Mouse (Mus musculus) heart, embryonic 12.5 days (tissue): ENCODE measurements around the gene Klhl33. TPM values are rescaled to one million over a fixed set of nuclear protein-coding genes. Genes with fewer than 3 reads are reported as not detected.
"Not testable (repeated sequence)": the region's sequence is repeated elsewhere in the genome, so short reads cannot be mapped to it uniquely, and the experiment has no call there.

Experiments
- ATAC-seq: fragments of 200-750 bp; cut with Nextera tagmentation; 2 replicates; pipeline ENCODE4 v1.8.0; 2017; ENCODE audit warnings: moderate TSS enrichment, moderate library complexity; ENCODE audit not compliant: insufficient number of reproducible peaks, low FRiP score
- H3K27ac ChIP-seq: fragments of 300-500 bp; sonication (generic); 2 replicates; pipeline ENCODE4 v1.5.1; 2016; ENCODE audit warnings: mild to moderate bottlenecking, moderate library complexity; ENCODE audit not compliant: poor library complexity, severe bottlenecking
- H3K27me3 ChIP-seq: fragments of 300-500 bp; sonication (generic); replicated peaks from 2 replicates; pipeline ENCODE4 v1.6.1; 2016; ENCODE audit warnings: mild to moderate bottlenecking, moderate library complexity
- H3K36me3 ChIP-seq: fragments of 300-500 bp; sonication (generic); 2 replicates; pipeline ENCODE4 v1.6.1; 2016; ENCODE audit warnings: mild to moderate bottlenecking, moderate library complexity
- H3K4me1 ChIP-seq: fragments of 300-500 bp; sonication (generic); replicated peaks from 2 replicates; pipeline ENCODE4 v1.6.1; 2016; ENCODE audit warnings: mild to moderate bottlenecking
- H3K4me2 ChIP-seq: fragments of 300-500 bp; sonication (generic); 2 replicates; pipeline ENCODE4 v1.6.1; 2016; ENCODE audit warnings: mild to moderate bottlenecking, moderate library complexity
- H3K4me3 ChIP-seq: fragments of 300-500 bp; sonication (generic); 2 replicates; pipeline ENCODE4 v1.5.1; 2016; ENCODE audit warnings: mild to moderate bottlenecking
- H3K9ac ChIP-seq: fragments of 300-500 bp; sonication (generic); 2 replicates; pipeline ENCODE4 v1.6.1; 2016; ENCODE audit warnings: mild to moderate bottlenecking, moderate library complexity
- H3K9me3 ChIP-seq: fragments of 300-500 bp; sonication (generic); replicated peaks from 2 replicates; pipeline ENCODE4 v1.6.1; 2016; ENCODE audit warnings: mild to moderate bottlenecking, moderate library complexity
- WGBS: fragments of 180-500 bp; shearing (Covaris S2); methylation state at CpG from one replicate; pipeline ENCODE4 v1.1.7; 2016; 5-methylcytosine and 5-hydroxymethylcytosine counted together
- polyA plus RNA-seq: library from polyadenylated mRNA; unstranded; fragments of >200 nt; fragmentation: Nextera tagmentation; extraction: Ambion mirVana; gene quantifications from 2 replicates; pipeline ENCODE4 v1.2.1, GENCODE M21; 2016

The Klhl33 gene
- polyA plus RNA-seq, 1 experiment from 2014 or later: 0.09 TPM

DNA sequence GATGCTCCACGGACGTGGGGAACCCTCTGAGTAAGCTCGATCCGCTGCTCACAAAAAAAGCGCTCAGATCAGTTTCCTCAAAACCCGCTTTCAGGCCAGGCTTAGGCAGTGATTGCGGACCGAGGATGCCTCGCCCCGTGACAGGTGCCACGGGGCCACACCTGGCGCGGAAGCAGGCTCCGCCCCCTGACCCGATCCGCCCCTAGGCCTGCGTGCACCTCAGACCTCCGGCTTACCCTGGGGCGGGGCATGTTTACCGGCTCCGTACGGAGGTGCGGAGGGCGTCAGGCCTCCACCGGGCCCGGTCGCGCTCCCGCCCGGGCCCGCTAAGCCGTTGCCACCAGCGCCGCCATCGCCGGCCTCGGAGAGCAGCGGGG lies 33.1 kb upstream of the Klhl33 start:
- Histone ChIP-seq H3K27ac (peak overlapping the region; percentile 79), H3K36me3 (peaks cover 37% of the 10 kb centered on the region), H3K27me3 (no peaks in the 10 kb centered on the region), H3K4me2 (peak overlapping the region; percentile 96), H3K4me3 (peak overlapping the region; percentile 88), H3K4me1 (peaks cover 22% of the 10 kb centered on the region), H3K9me3 (no peaks in the 10 kb centered on the region), H3K9ac (peak overlapping the region; percentile 97)
- WGBS: 4% methylated on average over 38 of the region's 38 CpGs
- ATAC-seq: peak; percentile 71

DNA sequence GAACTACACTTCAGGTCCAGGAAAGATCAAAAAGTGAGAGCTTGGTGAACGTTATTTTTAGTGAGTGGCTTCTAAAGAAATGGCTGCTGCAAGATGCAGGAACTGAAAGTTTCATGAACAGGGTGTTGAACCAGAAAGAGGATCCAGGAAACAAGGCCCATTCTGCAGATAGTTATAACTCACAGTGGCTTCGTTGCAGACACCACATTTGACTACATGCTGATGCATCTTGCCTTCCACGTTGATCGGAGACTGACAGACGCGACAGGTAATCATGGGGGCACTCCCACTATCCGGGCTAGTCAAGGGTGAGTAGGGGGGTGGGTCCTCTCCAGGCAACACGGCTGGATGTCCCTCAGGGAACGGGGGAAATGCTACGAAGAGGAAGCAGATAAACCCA lies 32.6 kb upstream of the Klhl33 start:
- H3K9me3 ChIP-seq: no peaks in the 10 kb centered on the region
- H3K4me3 ChIP-seq: peak overlapping the region; percentile 88

DNA sequence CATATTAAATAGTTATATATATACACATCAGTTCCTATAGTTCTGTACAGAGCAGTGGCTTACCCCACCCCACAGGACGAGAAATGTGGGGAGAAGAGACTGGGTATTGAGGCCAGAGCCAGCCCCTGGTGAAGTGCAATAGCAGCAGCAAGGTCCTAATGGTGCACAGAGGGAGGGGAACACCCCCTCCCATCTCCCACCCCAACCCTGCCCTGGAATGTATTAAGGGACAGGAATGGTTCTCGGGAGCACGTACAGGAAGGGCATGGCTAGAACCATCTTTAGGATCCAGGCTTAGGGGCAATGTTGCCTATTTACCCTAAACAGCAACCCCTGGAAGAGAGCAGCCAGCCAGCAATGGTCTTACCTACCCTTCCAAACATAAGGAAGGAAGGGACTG lies 30.1 kb upstream of the Klhl33 start:
- Histone ChIP-seq H3K4me2 (no peak overlapping the region), H3K27ac (no peak overlapping the region), H3K4me3 (no peak overlapping the region), H3K36me3 (peaks cover 37% of the 10 kb centered on the region), H3K9me3 (no peaks in the 10 kb centered on the region), H3K4me1 (peaks cover 25% of the 10 kb centered on the region), H3K27me3 (no peaks in the 10 kb centered on the region), H3K9ac (no peak overlapping the region)
- WGBS: 82% methylated on average over 3 of the region's 3 CpGs
- ATAC-seq: no peak

More for the DNA sequence above, 32.6 kb upstream of the Klhl33 start:
- peak overlapping the region; percentile 79 for H3K27ac ChIP-seq
- no peak for ATAC-seq
- no peaks in the 10 kb centered on the region for H3K27me3 ChIP-seq
- H3K4me1 ChIP-seq: peaks cover 22% of the 10 kb centered on the region
- peak overlapping the region; percentile 97 for H3K9ac ChIP-seq
- peaks cover 37% of the 10 kb centered on the region for H3K36me3 ChIP-seq
- peak overlapping the region; percentile 96 for H3K4me2 ChIP-seq
- whole genome bisulfite sequencing: 13% methylated on average over 10 of the region's 10 CpGs

DNA sequence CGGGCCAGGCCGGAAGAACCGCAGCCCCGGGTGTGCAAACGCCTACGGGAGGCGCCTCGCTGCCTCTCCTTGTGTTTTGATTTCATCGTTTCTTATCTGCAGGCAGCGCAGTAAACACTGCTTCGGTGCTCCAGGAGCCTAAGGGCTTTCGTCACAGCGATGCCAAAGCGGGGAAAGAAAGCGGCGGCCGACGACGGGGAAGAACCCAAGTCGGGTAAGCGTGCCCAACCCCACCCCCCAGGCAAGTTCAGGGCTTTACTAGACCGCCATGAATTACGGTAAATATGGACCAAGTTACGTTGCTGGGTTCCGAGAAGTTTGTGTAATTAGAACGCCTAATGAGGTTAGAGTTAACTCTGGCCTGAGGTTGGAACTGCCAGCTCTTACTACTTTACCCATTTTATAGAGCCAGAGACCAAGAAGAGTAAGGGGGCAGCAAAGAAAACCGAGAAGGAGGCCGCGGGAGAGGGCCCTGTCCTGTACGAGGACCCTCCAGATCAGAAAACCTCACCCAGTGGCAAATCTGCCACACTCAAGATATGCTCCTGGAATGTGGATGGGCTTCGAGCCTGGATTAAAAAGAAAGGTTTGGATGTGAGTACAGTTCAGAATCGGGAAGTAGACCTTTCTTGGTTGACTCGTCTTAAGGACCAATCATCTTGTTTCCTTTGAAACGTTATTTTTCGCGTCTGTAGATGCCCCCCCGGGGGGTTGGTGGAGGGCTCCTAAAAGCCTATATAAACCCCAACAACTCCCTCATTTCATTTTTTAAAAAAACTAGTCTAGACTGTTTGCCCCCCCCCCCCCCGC lies 28.0 kb upstream of the Klhl33 start:
- Histone ChIP-seq H3K4me2 (peak overlapping the region; percentile 91), H3K27ac (peak overlapping the region; percentile 90), H3K4me3 (peak overlapping the region; percentile 92), H3K36me3 (peaks cover 37% of the 10 kb centered on the region), H3K9ac (peak overlapping the region; percentile 89), H3K4me1 (peaks cover 25% of the 10 kb centered on the region), H3K27me3 (no peaks in the 10 kb centered on the region), H3K9me3 (no peaks in the 10 kb centered on the region)
- ATAC-seq: peak; percentile 54
- under 1% methylated on average over 38 of the region's 38 CpGs for WGBS

DNA sequence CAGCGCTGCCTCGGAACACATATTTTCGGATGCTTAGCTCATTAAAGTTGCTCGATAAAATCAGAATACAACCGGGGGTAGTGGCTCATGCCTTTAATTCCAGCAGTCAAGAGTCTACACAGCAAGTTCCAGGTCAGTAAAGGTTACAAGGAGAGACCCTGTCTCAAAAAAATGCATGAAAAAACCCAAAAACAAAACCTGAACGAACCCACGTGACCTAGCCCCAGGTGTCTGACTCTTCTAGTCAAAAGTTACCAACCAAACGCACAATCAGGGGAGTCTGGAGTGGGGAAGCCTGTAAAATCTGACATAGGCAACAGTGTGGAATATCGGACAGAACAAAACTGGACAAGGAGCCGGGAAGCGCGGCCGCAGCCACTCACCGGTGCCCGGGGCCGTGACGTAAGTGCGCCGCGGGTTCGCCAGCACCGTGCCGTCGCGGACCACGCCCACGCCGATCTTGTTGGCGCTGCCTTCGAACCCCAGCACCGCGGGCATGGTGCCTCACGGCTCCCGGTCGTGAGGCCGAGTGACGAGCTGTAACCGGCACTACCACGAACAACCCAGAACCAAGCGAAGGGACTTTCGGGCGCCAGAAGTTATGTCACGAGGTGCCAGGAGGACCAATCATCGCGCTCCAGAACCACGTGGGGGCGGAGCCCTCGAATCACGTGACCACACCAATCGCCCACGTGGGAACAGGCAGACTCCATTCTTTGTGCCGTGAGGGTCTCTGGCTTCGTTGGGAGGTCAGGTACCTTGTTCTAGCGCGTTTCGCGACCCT lies 27.2 kb upstream of the Klhl33 start, which contains the start of the genes Osgep and Apex1:
TSS of gene Osgep (minus strand) at position 613 of the 784 bp plus-strand sequence.
TSS of gene Apex1 (plus strand) at position 688 of the 784 bp plus-strand sequence.
- WGBS: under 1% methylated on average over 57 of the region's 57 CpGs
- Histone ChIP-seq H3K27ac (peak within 1 kb of the TSS; percentile 90), H3K4me3 (peak within 1 kb of the TSS; percentile 92), H3K27me3 (no peaks in the 10 kb centered on the region), H3K9ac (peak within 1 kb of the TSS; percentile 89), H3K4me2 (peak within 1 kb of the TSS; percentile 91), H3K36me3 (peaks cover 39% of the 10 kb centered on the region), H3K4me1 (peaks cover 19% of the 10 kb centered on the region), H3K9me3 (no peaks in the 10 kb centered on the region)
- ATAC-seq: peak; percentile 94

DNA sequence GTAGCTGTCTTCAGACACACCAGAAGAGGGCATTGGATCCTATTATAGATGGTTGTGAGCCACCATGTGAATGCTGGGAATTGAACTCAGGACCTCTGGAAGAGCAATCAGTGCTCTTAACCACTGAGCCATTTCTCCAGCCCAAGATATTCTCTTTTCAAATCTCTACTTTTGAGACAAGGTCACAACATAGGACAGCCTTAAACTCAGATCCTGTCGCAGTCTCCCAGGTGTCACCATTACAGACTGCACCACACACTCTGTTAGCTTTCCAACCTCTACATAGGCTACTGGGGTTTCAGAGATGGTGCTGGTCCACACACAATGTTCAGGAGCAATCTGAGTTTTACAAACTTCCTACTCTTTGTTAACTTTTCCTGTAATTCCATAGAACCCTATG lies 26.1 kb upstream of the Klhl33 start:
- WGBS: 64% methylated on average over 1 of the region's 1 CpGs
- H3K27ac ChIP-seq: not testable (repeated sequence)

DNA sequence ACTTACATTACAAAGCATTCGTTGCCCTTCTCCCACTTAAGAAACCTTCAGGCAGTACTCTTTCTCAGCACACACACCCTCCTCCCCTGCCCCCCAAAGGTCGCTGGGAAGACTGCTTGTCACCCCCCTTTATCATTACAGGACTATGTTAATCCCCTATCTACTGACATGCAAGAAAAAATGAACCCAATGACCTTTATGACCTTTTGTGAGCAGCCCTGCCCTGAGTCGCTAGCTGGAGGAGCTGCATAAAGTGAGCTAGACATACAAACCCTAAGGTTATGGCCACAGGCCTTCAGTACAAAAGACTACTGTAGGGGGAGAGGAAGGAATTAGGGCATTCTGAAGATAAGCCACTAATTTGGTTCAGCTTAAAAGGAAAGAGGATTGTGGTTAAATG lies 14.0 kb upstream of the Klhl33 start:
- Histone ChIP-seq H3K9ac (no peak overlapping the region), H3K4me2 (no peak overlapping the region), H3K4me3 (no peak overlapping the region), H3K4me1 (no peaks in the 10 kb centered on the region), H3K9me3 (no peaks in the 10 kb centered on the region), H3K36me3 (peaks cover 55% of the 10 kb centered on the region), H3K27me3 (no peaks in the 10 kb centered on the region), H3K27ac (no peak overlapping the region)
- ATAC-seq: no peak
- WGBS: 43% methylated on average over 3 of the region's 3 CpGs

More for the DNA sequence above, 26.1 kb upstream of the Klhl33 start:
- Histone ChIP-seq H3K4me2 (peak overlapping the region; percentile 72), H3K9ac (peak overlapping the region; percentile 69), H3K4me1 (peaks cover 15% of the 10 kb centered on the region; the same call in 1 of the 2 replicates), H3K36me3 (peaks cover 35% of the 10 kb centered on the region), H3K4me3 (peak overlapping the region; percentile 92)
- not testable (repeated sequence) for H3K9me3 ChIP-seq, ATAC-seq, H3K27me3 ChIP-seq

DNA sequence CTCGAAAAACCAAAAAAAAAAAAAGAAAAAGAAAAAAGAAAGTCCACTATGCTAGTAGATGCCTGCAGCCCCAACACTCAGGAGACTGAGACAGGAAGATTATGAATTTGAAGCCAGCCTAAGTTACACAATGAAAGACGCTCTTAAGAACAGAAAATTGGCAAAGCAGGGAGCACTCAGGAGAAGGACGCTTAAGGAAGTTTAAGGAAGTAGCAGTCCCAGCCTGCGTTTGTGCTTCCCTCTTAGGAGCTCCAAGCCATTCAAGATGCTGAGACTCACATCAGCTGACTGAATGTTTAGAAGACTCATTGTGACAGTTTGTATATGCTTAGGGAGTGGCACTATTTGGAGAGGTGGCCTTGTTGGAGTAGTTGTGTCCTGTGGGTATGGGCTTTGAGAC lies 10.8 kb upstream of the Klhl33 start:
- Histone ChIP-seq H3K36me3 (peaks cover 26% of the 10 kb centered on the region), H3K9ac (no peak overlapping the region), H3K4me3 (no peak overlapping the region), H3K4me1 (peaks cover 7% of the 10 kb centered on the region), H3K4me2 (no peak overlapping the region), H3K9me3 (no peaks in the 10 kb centered on the region), H3K27ac (no peak overlapping the region), H3K27me3 (no peaks in the 10 kb centered on the region)
- 74% methylated on average over 4 of the region's 4 CpGs for WGBS
- ATAC-seq: no peak

DNA sequence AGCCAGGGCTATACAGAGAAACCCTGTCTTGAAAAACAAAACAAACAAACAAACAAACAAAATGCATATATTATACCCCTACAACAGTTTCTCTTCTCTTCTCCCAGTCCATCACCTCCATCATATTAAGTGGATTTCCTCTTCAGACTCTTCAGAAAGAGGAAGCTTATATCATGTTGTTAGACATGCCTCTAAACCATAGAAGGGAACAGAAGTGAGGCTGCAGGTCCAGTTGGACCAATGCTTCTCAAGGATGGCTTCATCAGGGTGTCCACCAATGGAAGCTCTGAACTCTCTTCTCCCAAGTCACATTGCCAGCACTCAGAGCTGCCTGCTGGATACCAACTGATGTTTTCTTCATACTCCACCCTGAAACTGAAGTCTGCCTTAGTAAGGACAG lies 8.0 kb upstream of the Klhl33 start:
- not testable (repeated sequence) for H3K27me3 ChIP-seq, H3K4me1 ChIP-seq, ATAC-seq, H3K9me3 ChIP-seq, H3K36me3 ChIP-seq, H3K4me2 ChIP-seq, H3K9ac ChIP-seq, H3K27ac ChIP-seq, H3K4me3 ChIP-seq

DNA sequence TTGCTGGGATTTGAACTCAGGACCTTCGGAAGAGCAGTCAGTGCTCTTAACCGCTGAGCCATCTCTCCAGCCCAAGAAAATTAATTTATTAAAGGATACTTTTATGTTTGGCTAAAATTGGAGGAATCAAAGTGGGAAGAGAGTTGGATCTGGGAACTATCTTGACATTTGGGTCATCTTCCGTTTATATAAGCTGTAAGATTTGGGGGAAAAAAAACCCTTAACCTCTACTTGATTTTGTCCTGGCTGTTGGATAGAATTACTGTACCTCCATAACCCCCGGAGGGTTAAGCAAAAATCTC lies 7.5 kb upstream of the Klhl33 start:
- H3K27me3 ChIP-seq: no peaks in the 10 kb centered on the region
- no peak overlapping the region for H3K27ac ChIP-seq
- no peak overlapping the region for H3K9ac ChIP-seq
- no peaks in the 10 kb centered on the region for H3K9me3 ChIP-seq
- peaks cover 7% of the 10 kb centered on the region for H3K4me1 ChIP-seq
- no peak for ATAC-seq
- WGBS: 86% methylated on average over 4 of the region's 4 CpGs
- H3K36me3 ChIP-seq: no peaks in the 10 kb centered on the region
- no peak overlapping the region for H3K4me2 ChIP-seq
- no peak overlapping the region for H3K4me3 ChIP-seq

DNA sequence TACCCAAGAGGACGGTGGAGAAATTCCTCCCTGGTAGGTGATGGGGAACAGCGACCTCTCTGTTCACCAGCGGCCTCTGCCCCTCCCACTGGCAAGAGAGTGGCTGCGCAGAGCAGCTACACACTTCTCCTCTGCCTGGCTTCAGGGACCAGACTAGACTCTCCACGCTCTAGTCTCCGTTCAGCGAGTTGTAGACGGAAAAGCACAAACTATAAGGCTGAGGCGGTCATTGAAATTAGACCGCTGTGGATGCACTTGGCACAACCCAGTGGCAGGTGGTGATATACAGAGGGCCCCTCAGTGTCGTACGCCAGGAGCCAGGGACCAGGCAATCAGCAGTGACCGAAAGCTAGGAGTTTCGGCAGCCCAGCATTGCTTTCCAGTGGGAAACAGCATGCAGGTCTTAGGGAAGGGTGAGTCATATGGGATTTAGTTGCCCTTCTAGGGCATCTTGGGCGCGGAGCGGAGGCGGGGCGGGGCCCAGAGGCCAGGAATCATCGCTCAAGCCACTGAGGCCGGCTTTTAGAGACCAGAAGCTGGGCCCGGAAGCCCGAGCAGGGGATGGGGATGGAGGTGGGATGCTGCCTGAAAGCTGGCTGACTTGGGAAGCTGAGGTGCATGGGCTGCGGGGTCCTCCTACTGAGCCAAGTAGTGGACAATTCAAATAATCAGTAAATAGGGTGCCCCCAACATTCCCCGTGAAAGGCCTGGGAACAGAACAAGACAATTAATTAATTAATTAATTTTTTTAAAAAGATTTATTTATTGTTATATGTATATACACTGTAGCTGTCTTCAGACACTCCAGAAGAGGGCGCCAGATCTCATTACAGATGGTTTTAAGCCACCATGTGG lies 6.9 kb upstream of the Klhl33 start:
- H3K4me3 ChIP-seq: peak overlapping the region; percentile 52
- WGBS: 4% methylated on average over 26 of the region's 26 CpGs
- H3K9me3 ChIP-seq: no peaks in the 10 kb centered on the region
- H3K36me3 ChIP-seq: no peaks in the 10 kb centered on the region
- H3K9ac ChIP-seq: peak overlapping the region; percentile 65
- no peaks in the 10 kb centered on the region for H3K27me3 ChIP-seq
- peaks cover 7% of the 10 kb centered on the region for H3K4me1 ChIP-seq
- H3K27ac ChIP-seq: no peak overlapping the region
- H3K4me2 ChIP-seq: peak overlapping the region; percentile 76
- peak; percentile 77 for ATAC-seq
